Mouse (Mus musculus) liver, embryonic 13.5 days (tissue): ENCODE data around the gene Jph3. TPM values are rescaled to one million over a fixed set of nuclear protein-coding genes. Genes with fewer than 3 reads are reported as not detected.

ENCODE experiments used
- ATAC-seq: fragments of 200-750 bp; cut with Nextera tagmentation; 2 replicates; pipeline ENCODE4 v1.8.0; 2017; ENCODE audit warnings: low read depth, mild to moderate bottlenecking, moderate number of reproducible peaks, moderate library complexity
- DNase-seq: peaks from one replicate; pipeline ENCODE4 v3.0.0; 2022
- H3K27ac ChIP-seq: fragments of 300-500 bp; sonication (generic); 2 replicates; pipeline ENCODE4 v1.5.1; 2015; ENCODE audit warnings: moderate library complexity, mild to moderate bottlenecking, inconsistent platforms
- H3K27me3 ChIP-seq: fragments of 300-500 bp; sonication (generic); 2 replicates; pipeline ENCODE4 v1.6.1; 2015; ENCODE audit warnings: mild to moderate bottlenecking, inconsistent platforms
- H3K36me3 ChIP-seq: fragments of 300-500 bp; sonication (generic); 2 replicates; pipeline ENCODE4 v1.6.1; 2015; ENCODE audit warnings: mild to moderate bottlenecking, inconsistent platforms
- H3K4me1 ChIP-seq: fragments of 300-500 bp; sonication (generic); replicated peaks from 2 replicates; pipeline ENCODE4 v1.6.1; 2015; ENCODE audit warnings: inconsistent platforms
- H3K4me2 ChIP-seq: fragments of 300-500 bp; sonication (generic); 2 replicates; pipeline ENCODE4 v1.6.1; 2015; ENCODE audit warnings: inconsistent platforms, mild to moderate bottlenecking, moderate library complexity
- H3K4me3 ChIP-seq: fragments of 300-500 bp; sonication (generic); replicated peaks from 2 replicates; pipeline ENCODE4 v1.5.1; 2015; ENCODE audit warnings: mild to moderate bottlenecking, inconsistent platforms
- H3K9ac ChIP-seq: fragments of 300-500 bp; sonication (generic); 2 replicates; pipeline ENCODE4 v1.6.1; 2015; ENCODE audit warnings: mild to moderate bottlenecking, inconsistent platforms
- H3K9me3 ChIP-seq: fragments of 300-500 bp; sonication (generic); replicated peaks from 2 replicates; pipeline ENCODE4 v1.6.1; 2016; ENCODE audit warnings: inconsistent platforms
- WGBS: fragments of 180-500 bp; shearing (Covaris S2); methylation state at CpG from one replicate; pipeline ENCODE4 v1.1.7; 2015; ENCODE audit not compliant: insufficient replicate concordance; 5-methylcytosine and 5-hydroxymethylcytosine counted together
- polyA plus RNA-seq: library from polyadenylated mRNA; unstranded; fragments of >200 nt; fragmentation: Nextera tagmentation; extraction: Ambion mirVana; gene quantifications from 2 replicates; pipeline ENCODE4 v1.2.1, GENCODE M21; 2015

Gene Jph3
- polyA plus RNA-seq, 1 experiment from 2014 or later: 0.14 TPM

DNA sequence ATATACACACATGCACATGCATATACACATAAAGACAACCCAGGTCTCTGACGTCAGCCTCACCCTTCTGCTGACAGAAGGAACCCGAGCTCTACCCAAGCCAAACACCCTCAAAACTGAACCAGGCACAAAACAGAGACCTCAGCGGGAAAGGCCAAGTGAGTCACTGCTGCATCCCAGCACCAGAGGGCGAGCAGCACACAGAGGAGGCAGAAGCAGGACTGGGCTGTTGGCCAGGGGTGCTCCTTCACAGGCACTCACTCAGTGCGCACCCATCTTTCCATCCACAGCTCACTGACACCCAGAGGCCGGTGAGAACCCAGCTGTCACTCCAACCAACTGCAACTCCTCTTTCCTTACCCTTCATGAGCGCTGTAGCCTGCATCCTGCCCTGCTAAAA, 88.8 kb downstream of the Jph3 start:
- Histone ChIP-seq H3K36me3 (peaks cover 55% of the 10 kb centered on the region), H3K27ac (no peak overlapping the region), H3K9ac (no peak overlapping the region), H3K9me3 (no peaks in the 10 kb centered on the region), H3K4me3 (no peak overlapping the region), H3K4me1 (no peaks in the 10 kb centered on the region), H3K4me2 (no peak overlapping the region), H3K27me3 (no peaks in the 10 kb centered on the region)
- WGBS: 75% methylated on average over 7 of the region's 7 CpGs
- DNase-seq (no peak), ATAC-seq (no peak)

- DNase-seq (no peak), ATAC-seq (no peak)
- peaks cover 37% of the 10 kb centered on the region for H3K36me3 ChIP-seq
- no peak overlapping the region for H3K27ac ChIP-seq
- no peak overlapping the region for H3K9ac ChIP-seq
- no peaks in the 10 kb centered on the region for H3K27me3 ChIP-seq
- no peaks in the 10 kb centered on the region for H3K9me3 ChIP-seq
- 85% methylated on average over 6 of the region's 6 CpGs for WGBS
- H3K4me1 ChIP-seq: no peaks in the 10 kb centered on the region
- no peak overlapping the region for H3K4me2 ChIP-seq
- no peak overlapping the region for H3K4me3 ChIP-seq
Measured at GRCm38 (mm10) chr8:121820840-121821239, 91.4 kb downstream of the Jph3 start.

DNA sequence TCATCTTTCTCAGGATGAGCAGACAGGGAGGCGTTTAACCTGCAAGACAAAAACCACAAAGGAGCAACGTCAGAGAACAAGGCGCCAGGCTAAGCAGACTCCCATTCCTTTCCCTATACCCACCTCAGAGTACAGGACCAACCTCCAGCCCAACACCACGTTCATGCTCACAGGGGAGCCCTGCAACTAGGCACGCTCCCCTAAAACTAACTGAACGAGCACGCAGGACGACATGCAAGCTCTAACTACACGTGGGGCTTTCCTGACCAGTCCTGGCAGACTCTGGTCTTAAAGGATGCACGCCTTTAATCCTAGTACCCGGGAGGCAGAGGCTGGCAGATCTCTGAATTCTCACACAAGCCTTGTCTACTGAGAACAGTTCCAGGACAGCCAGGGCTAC, 91.9 kb downstream of the Jph3 start:
- Histone ChIP-seq H3K9me3 (no peaks in the 10 kb centered on the region), H3K4me3 (no peak overlapping the region), H3K36me3 (peaks cover 34% of the 10 kb centered on the region), H3K4me2 (no peak overlapping the region), H3K9ac (no peak overlapping the region), H3K27ac (no peak overlapping the region), H3K4me1 (no peaks in the 10 kb centered on the region), H3K27me3 (no peaks in the 10 kb centered on the region)
- no peak for DNase-seq
- no peak for ATAC-seq
- 79% methylated on average over 11 of the region's 11 CpGs for WGBS

GRCm38 (mm10) chr8:121821770-121822169, 92.3 kb downstream of the Jph3 start:
- 88% methylated on average over 9 of the region's 9 CpGs for WGBS
- no peak overlapping the region for H3K9ac ChIP-seq
- H3K4me2 ChIP-seq: no peak overlapping the region
- no peak overlapping the region for H3K4me3 ChIP-seq
- no peak overlapping the region for H3K27ac ChIP-seq
- no peak for DNase-seq
- ATAC-seq: no peak
- peaks cover 31% of the 10 kb centered on the region for H3K36me3 ChIP-seq
- H3K4me1 ChIP-seq: no peaks in the 10 kb centered on the region
- H3K27me3 ChIP-seq: no peaks in the 10 kb centered on the region
- no peaks in the 10 kb centered on the region for H3K9me3 ChIP-seq

GRCm38 (mm10) chr8:121827726-121828125, 98.3 kb downstream of the Jph3 start:
- peak overlapping the region; percentile 90; the same call in 1 of the 2 replicates for H3K4me3 ChIP-seq
- H3K27ac ChIP-seq: no peak overlapping the region
- H3K27me3 ChIP-seq: peaks cover 2% of the 10 kb centered on the region; the same call in 1 of the 2 replicates
- peak overlapping the region; percentile 92 for H3K4me2 ChIP-seq
- peaks cover 20% of the 10 kb centered on the region for H3K4me1 ChIP-seq
- DNase-seq (no peak), ATAC-seq (no peak)
- no peak overlapping the region for H3K9ac ChIP-seq
- H3K9me3 ChIP-seq: no peaks in the 10 kb centered on the region
- H3K36me3 ChIP-seq: no peaks in the 10 kb centered on the region
- 84% methylated on average over 5 of the region's 5 CpGs for WGBS

DNA sequence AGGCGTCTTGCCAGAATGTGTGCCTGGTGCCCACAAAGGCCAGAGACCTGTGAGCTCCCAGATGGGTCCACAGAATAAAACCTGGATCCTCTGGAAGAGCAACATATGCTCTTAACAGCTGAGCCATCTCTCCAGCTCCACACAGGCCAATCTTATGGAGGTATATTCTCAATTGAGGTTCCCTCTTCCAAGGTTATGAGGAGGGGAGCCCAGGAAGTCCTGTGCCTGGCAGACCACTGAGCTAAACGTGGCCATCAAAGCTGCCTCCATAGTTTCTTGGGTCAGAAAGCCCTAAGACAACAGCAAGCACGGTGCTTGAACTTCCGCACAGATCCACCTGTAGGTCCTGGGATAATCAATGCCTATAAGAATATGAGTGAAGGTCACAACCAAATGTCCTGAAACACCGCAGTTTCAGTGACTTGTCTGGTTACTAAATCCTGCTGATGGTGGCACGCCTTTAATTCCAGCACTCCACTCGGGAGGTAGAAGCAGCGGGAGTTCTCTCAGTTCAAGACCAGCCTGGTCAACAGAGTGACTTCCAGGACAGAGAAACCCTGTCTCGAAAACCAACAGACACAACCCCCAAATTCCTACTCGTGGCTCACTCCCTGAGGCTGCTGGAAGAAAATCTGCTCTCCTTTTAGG, 99.1 kb downstream of the Jph3 start:
- Histone ChIP-seq H3K9ac (peak overlapping the region; percentile 82), H3K27me3 (peaks cover 2% of the 10 kb centered on the region; the same call in 1 of the 2 replicates), H3K9me3 (no peaks in the 10 kb centered on the region), H3K36me3 (no peaks in the 10 kb centered on the region), H3K27ac (no peak overlapping the region), H3K4me2 (peak overlapping the region; percentile 92), H3K4me3 (peak overlapping the region; percentile 90), H3K4me1 (peaks cover 20% of the 10 kb centered on the region)
- no peak for ATAC-seq
- 25% methylated on average over 10 of the region's 10 CpGs for WGBS
- DNase-seq: no peak

- WGBS: under 1% methylated on average over 68 of the region's 68 CpGs
- Histone ChIP-seq H3K4me2 (peak within 1 kb of the TSS; percentile 92), H3K4me1 (peaks cover 20% of the 10 kb centered on the region), H3K9me3 (no peaks in the 10 kb centered on the region), H3K4me3 (peak within 1 kb of the TSS; percentile 90), H3K27me3 (peaks cover 2% of the 10 kb centered on the region; the same call in 1 of the 2 replicates), H3K9ac (peak within 1 kb of the TSS; percentile 82), H3K36me3 (no peaks in the 10 kb centered on the region), H3K27ac (no peak within 1 kb of the TSS)
- ATAC-seq (peak; percentile 96), DNase-seq (peak; percentile 69)
Measured at GRCm38 (mm10) chr8:121829048-121829776, 99.8 kb downstream of the Jph3 start, which contains the start of gene Klhdc4. Gene Klhdc4, minus strand, starts transcription at chr8:121829569.

GRCm38 (mm10) chr8:121829777-121830362, 100.4 kb downstream of the Jph3 start:
- Histone ChIP-seq H3K9ac (peak overlapping the region; percentile 82), H3K4me1 (peaks cover 20% of the 10 kb centered on the region), H3K4me2 (peak overlapping the region; percentile 92), H3K4me3 (peak overlapping the region; percentile 90), H3K36me3 (no peaks in the 10 kb centered on the region), H3K9me3 (no peaks in the 10 kb centered on the region), H3K27ac (no peak overlapping the region), H3K27me3 (peaks cover 2% of the 10 kb centered on the region; the same call in 1 of the 2 replicates)
- DNase-seq (no peak), ATAC-seq (peak; percentile 71)
- WGBS: 19% methylated on average over 18 of the region's 18 CpGs

DNA sequence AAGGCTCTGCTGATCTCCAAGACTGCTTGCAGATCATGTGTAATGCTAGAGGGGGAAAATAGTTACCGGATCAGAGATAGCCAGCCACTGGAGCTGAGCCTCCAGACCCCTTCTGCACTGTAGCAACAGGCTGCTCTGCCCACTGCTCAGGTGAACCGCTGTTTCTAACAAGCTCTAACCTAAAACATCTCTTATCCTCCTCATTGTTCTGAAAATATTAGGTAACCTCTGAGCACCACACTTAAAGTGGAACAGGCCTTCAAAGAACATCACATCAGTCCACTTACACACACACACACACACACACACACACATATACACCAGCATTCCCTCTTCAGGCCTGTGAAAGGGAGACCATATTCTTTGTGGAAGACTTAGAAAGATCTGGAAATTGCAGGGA, 102.6 kb downstream of the Jph3 start:
- no peak overlapping the region for H3K9ac ChIP-seq
- H3K4me2 ChIP-seq: 0 out of 2 replicates have a peak overlapping the region, but pooled peaks have one; percentile 12
- no peaks in the 10 kb centered on the region for H3K9me3 ChIP-seq
- H3K27ac ChIP-seq: no peak overlapping the region
- 68% methylated on average over 2 of the region's 2 CpGs for WGBS
- no peak for ATAC-seq
- no peak for DNase-seq
- H3K36me3 ChIP-seq: no peaks in the 10 kb centered on the region
- peaks cover 20% of the 10 kb centered on the region for H3K4me1 ChIP-seq
- H3K27me3 ChIP-seq: peaks cover 2% of the 10 kb centered on the region; the same call in 1 of the 2 replicates
- H3K4me3 ChIP-seq: no peak overlapping the region

DNA sequence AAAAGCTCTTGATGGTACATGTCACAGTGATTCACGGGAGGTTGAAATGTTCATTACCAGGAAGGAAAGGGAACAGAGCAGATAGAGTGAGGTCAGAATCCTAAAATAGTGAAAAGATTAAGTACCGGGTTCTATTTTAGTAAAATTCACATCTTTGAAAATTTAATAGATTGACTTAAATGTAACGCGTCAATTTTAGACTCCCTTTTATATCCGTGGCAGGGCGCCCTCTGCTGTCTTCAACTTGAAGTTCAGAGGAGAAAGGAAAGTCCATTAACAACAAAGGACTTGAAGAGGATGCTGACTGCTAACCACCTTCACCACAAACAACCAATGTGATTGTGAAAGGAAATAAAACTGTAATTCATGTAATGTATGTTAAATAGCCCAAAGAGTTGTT, 103.1 kb downstream of the Jph3 start:
- Histone ChIP-seq H3K9ac (no peak overlapping the region), H3K36me3 (no peaks in the 10 kb centered on the region), H3K4me1 (peaks cover 20% of the 10 kb centered on the region), H3K9me3 (no peaks in the 10 kb centered on the region), H3K27me3 (peaks cover 2% of the 10 kb centered on the region; the same call in 1 of the 2 replicates), H3K27ac (no peak overlapping the region), H3K4me2 (0 out of 2 replicates have a peak overlapping the region, but pooled peaks have one; percentile 30), H3K4me3 (no peak overlapping the region)
- WGBS: 12% methylated on average over 6 of the region's 6 CpGs
- DNase-seq (peak; percentile 32), ATAC-seq (peak; percentile 42; the same call in 1 of the 2 replicates)

DNA sequence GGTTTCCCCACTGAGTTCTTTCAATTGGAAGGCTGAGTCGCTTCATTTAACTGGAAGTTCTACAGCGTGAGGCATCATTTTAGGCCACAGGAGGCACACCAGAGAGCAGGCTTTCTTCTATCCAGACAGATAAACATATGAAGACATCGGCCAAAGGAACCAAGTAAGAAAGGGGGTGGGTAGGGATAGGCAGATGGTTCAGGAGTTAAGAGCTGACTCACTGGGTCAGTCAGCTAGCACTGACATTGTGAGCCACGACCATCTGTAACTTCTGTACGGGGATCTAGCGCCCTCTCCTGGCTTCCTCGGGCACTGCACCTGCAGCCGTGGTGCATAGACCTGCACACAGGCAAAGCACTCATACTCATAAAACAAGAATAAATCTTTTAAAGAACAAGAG, 111.8 kb downstream of the Jph3 start:
- H3K9ac ChIP-seq: no peak overlapping the region
- 34% methylated on average over 8 of the region's 8 CpGs for WGBS

More for the DNA sequence above, 111.8 kb downstream of the Jph3 start:
- no peaks in the 10 kb centered on the region for H3K9me3 ChIP-seq
- no peak overlapping the region for H3K4me2 ChIP-seq
- peaks cover 21% of the 10 kb centered on the region for H3K36me3 ChIP-seq
- H3K4me3 ChIP-seq: no peak overlapping the region
- no peaks in the 10 kb centered on the region for H3K27me3 ChIP-seq
- H3K27ac ChIP-seq: no peak overlapping the region
- DNase-seq: peak; percentile 54
- no peaks in the 10 kb centered on the region for H3K4me1 ChIP-seq
- peak; percentile 53; the same call in 1 of the 2 replicates for ATAC-seq
